Mouse (Mus musculus): ENCODE measurements around the gene Ncor2.
A peak's percentile ranks its signal among the peaks of the same experiment; 100 is the strongest.

- TF ChIP-seq CTCF (IDR thresholded peaks at IDR 0.05; ENCODE audit: low read depth, low read length) (peak; percentile 38), POLR2A (IDR thresholded peaks at IDR 0.05; ENCODE audit: extremely low read depth, insufficient read depth, low read length) (no peak)
These were observed 104.3 kb downstream of the Ncor2 start for GRCm38 (mm10) chr5:125074571-125075171.
